Mouse (Mus musculus) heart, embryonic 11.5 days (tissue): ENCODE data around the gene Gadd45g. TPM values are rescaled to one million over a fixed set of nuclear protein-coding genes. Genes with fewer than 3 reads are reported as not detected.

Experiments used
- ATAC-seq: fragments of 200-750 bp; cut with Nextera tagmentation; replicated peaks from 2 replicates; pipeline ENCODE4 v1.8.0; 2017; ENCODE audit warnings: moderate library complexity; ENCODE audit not compliant: insufficient number of reproducible peaks, low FRiP score, low TSS enrichment
- H3K27ac ChIP-seq: fragments of 300-500 bp; sonication (generic); 2 replicates; pipeline ENCODE4 v1.5.1; 2014; ENCODE audit warnings: mild to moderate bottlenecking, low read depth, low read length
- H3K27me3 ChIP-seq: fragments of 300-500 bp; sonication (generic); 2 replicates; pipeline ENCODE4 v1.6.1; 2014; ENCODE audit warnings: mild to moderate bottlenecking, low read length, mixed read lengths; ENCODE audit not compliant: control insufficient read depth, insufficient read depth
- H3K36me3 ChIP-seq: fragments of 300-500 bp; sonication (generic); 2 replicates; pipeline ENCODE4 v1.6.1; 2014; ENCODE audit warnings: mild to moderate bottlenecking, low read length, moderate library complexity, mixed read lengths; ENCODE audit not compliant: control insufficient read depth, insufficient read depth
- H3K4me1 ChIP-seq: fragments of 300-500 bp; sonication (generic); 2 replicates; pipeline ENCODE4 v1.6.1; 2014; ENCODE audit warnings: low read length; ENCODE audit not compliant: control insufficient read depth, insufficient read depth
- H3K4me2 ChIP-seq: fragments of 300-500 bp; sonication (generic); 2 replicates; pipeline ENCODE4 v1.6.1; 2014; ENCODE audit warnings: mild to moderate bottlenecking, moderate library complexity
- H3K4me3 ChIP-seq: fragments of 300-500 bp; sonication (generic); 2 replicates; pipeline ENCODE4 v1.5.1; 2014; ENCODE audit warnings: low read depth, low read length
- H3K9ac ChIP-seq: fragments of 300-500 bp; sonication (generic); 2 replicates; pipeline ENCODE4 v1.6.1; 2014; ENCODE audit warnings: mild to moderate bottlenecking, low read depth, low read length, moderate library complexity
- H3K9me3 ChIP-seq: fragments of 300-500 bp; sonication (generic); replicated peaks from 2 replicates; pipeline ENCODE4 v1.6.1; 2016; ENCODE audit warnings: low read length; ENCODE audit not compliant: control insufficient read depth
- WGBS: fragments of 180-500 bp; shearing (Covaris S2); extraction: QIAGEN DNeasy Blood & Tissue Kit; methylation state at CpG from one replicate; pipeline ENCODE4 v1.1.7; 2014; ENCODE audit not compliant: insufficient replicate concordance; 5-methylcytosine and 5-hydroxymethylcytosine counted together
- polyA plus RNA-seq: library from polyadenylated mRNA; unstranded; fragments of >200 nt; fragmentation: Nextera tagmentation; extraction: Ambion mirVana; gene quantifications from 2 replicates; pipeline ENCODE4 v1.2.1, GENCODE M21; 2014

Gene Gadd45g
- polyA plus RNA-seq, 1 experiment from 2014 or later: 45.3 TPM

- no peaks in the 10 kb centered on the region for H3K9me3 ChIP-seq
- 41% methylated on average over 8 of the region's 8 CpGs for WGBS
- H3K4me1 ChIP-seq: peaks cover 34% of the 10 kb centered on the region
- H3K4me3 ChIP-seq: no peak overlapping the region
- H3K27ac ChIP-seq: peak overlapping the region; percentile 47
- H3K4me2 ChIP-seq: no peak overlapping the region
- no peak for ATAC-seq
- no peaks in the 10 kb centered on the region for H3K27me3 ChIP-seq
- no peak overlapping the region for H3K9ac ChIP-seq
- H3K36me3 ChIP-seq: no peaks in the 10 kb centered on the region
Observed at GRCm38 (mm10) chr13:51878806-51879205, 32.3 kb downstream of the Gadd45g start.

- Histone ChIP-seq H3K9ac (no peak overlapping the region), H3K36me3 (no peaks in the 10 kb centered on the region), H3K27me3 (no peaks in the 10 kb centered on the region), H3K4me1 (peaks cover 41% of the 10 kb centered on the region), H3K4me3 (no peak overlapping the region), H3K27ac (no peak overlapping the region), H3K4me2 (no peak overlapping the region), H3K9me3 (no peaks in the 10 kb centered on the region)
- 85% methylated on average over 3 of the region's 3 CpGs for WGBS
- no peak for ATAC-seq
Observed at GRCm38 (mm10) chr13:51879571-51879970, 33.1 kb downstream of the Gadd45g start.

- no peak for ATAC-seq
- Histone ChIP-seq H3K4me2 (no peak overlapping the region), H3K9me3 (no peaks in the 10 kb centered on the region), H3K4me3 (no peak overlapping the region), H3K27me3 (no peaks in the 10 kb centered on the region), H3K9ac (no peak overlapping the region), H3K36me3 (no peaks in the 10 kb centered on the region), H3K4me1 (peaks cover 41% of the 10 kb centered on the region), H3K27ac (no peak overlapping the region)
- 68% methylated on average over 4 of the region's 4 CpGs for WGBS
Observed at GRCm38 (mm10) chr13:51880019-51880418, 33.5 kb downstream of the Gadd45g start.

GRCm38 (mm10) chr13:51881271-51882128 lies 35.0 kb downstream of the Gadd45g start:
- peaks cover 51% of the 10 kb centered on the region for H3K4me1 ChIP-seq
- no peak overlapping the region for H3K4me3 ChIP-seq
- H3K9me3 ChIP-seq: no peaks in the 10 kb centered on the region
- WGBS: 16% methylated on average over 11 of the region's 11 CpGs
- H3K36me3 ChIP-seq: no peaks in the 10 kb centered on the region
- H3K9ac ChIP-seq: 0 out of 2 replicates have a peak overlapping the region, but pooled peaks have one; percentile 36
- H3K27me3 ChIP-seq: no peaks in the 10 kb centered on the region
- ATAC-seq: peak; percentile 52; the same call in 1 of the 2 replicates
- H3K27ac ChIP-seq: peak overlapping the region; percentile 71
- H3K4me2 ChIP-seq: no peak overlapping the region

GRCm38 (mm10) chr13:51882218-51882617 lies 35.7 kb downstream of the Gadd45g start:
- 0 out of 2 replicates have a peak overlapping the region, but pooled peaks have one; percentile 36 for H3K9ac ChIP-seq
- H3K27ac ChIP-seq: peak overlapping the region; percentile 71

GRCm38 (mm10) chr13:51884250-51884649 lies 37.8 kb downstream of the Gadd45g start:
- H3K27me3 ChIP-seq: no peaks in the 10 kb centered on the region
- no peaks in the 10 kb centered on the region for H3K36me3 ChIP-seq
- no peak overlapping the region; the same call in 1 of the 2 replicates for H3K4me2 ChIP-seq
- peaks cover 54% of the 10 kb centered on the region for H3K4me1 ChIP-seq
- no peak overlapping the region for H3K4me3 ChIP-seq
- 42% methylated on average over 5 of the region's 5 CpGs for WGBS
- no peaks in the 10 kb centered on the region for H3K9me3 ChIP-seq
- ATAC-seq: no peak
- H3K9ac ChIP-seq: peak overlapping the region; percentile 43; the same call in 1 of the 2 replicates
- H3K27ac ChIP-seq: no peak overlapping the region

More at GRCm38 (mm10) chr13:51882218-51882617, 35.7 kb downstream of the Gadd45g start:
- Histone ChIP-seq H3K4me3 (no peak overlapping the region), H3K4me1 (peaks cover 58% of the 10 kb centered on the region), H3K9me3 (no peaks in the 10 kb centered on the region), H3K27me3 (no peaks in the 10 kb centered on the region), H3K36me3 (no peaks in the 10 kb centered on the region), H3K4me2 (no peak overlapping the region)
- ATAC-seq: no peak
- WGBS: 75% methylated on average over 3 of the region's 3 CpGs

GRCm38 (mm10) chr13:51885594-51885993 lies 39.1 kb downstream of the Gadd45g start:
- WGBS: 74% methylated on average over 10 of the region's 10 CpGs
- Histone ChIP-seq H3K27ac (peak overlapping the region; percentile 2; the same call in 1 of the 2 replicates), H3K27me3 (no peaks in the 10 kb centered on the region), H3K4me1 (peaks cover 48% of the 10 kb centered on the region), H3K4me3 (no peak overlapping the region), H3K9ac (no peak overlapping the region), H3K9me3 (no peaks in the 10 kb centered on the region), H3K4me2 (no peak overlapping the region), H3K36me3 (no peaks in the 10 kb centered on the region)
- no peak for ATAC-seq

- no peak overlapping the region for H3K4me3 ChIP-seq
- no peaks in the 10 kb centered on the region for H3K27me3 ChIP-seq
- 52% methylated on average over 6 of the region's 6 CpGs for WGBS
- no peak overlapping the region for H3K4me2 ChIP-seq
- no peaks in the 10 kb centered on the region for H3K36me3 ChIP-seq
- peak overlapping the region; percentile 2; the same call in 1 of the 2 replicates for H3K27ac ChIP-seq
- H3K4me1 ChIP-seq: peaks cover 43% of the 10 kb centered on the region
- no peak for ATAC-seq
- H3K9me3 ChIP-seq: no peaks in the 10 kb centered on the region
- H3K9ac ChIP-seq: no peak overlapping the region
Observed at GRCm38 (mm10) chr13:51886085-51886484, 39.6 kb downstream of the Gadd45g start.
